Mouse (Mus musculus): Measurements from ENCODE around the gene Wdr46.
"Not testable (repeated sequence)": the region's sequence is repeated elsewhere in the genome, so short reads cannot be mapped to it uniquely, and the experiment has no call there.

Gene Wdr46

GRCm38 (mm10) chr17:33952015-33952414 is 11.6 kb downstream of the Wdr46 start:
- DNase-seq (ENCODE audit: low spot score in 2 of 2): not testable (repeated sequence)

GRCm38 (mm10) chr17:33952879-33953278 is 12.4 kb downstream of the Wdr46 start:
- no peak for DNase-seq (ENCODE audit: low spot score in 2 of 2)

GRCm38 (mm10) chr17:33953310-33953709 is 12.8 kb downstream of the Wdr46 start:
- no peak for DNase-seq (ENCODE audit: low spot score in 2 of 2)

GRCm38 (mm10) chr17:33953961-33954565 is 13.6 kb downstream of the Wdr46 start:
- no peak for DNase-seq (ENCODE audit: low spot score in 2 of 2)

- DNase-seq (ENCODE audit: low spot score in 2 of 2): peak in 1 of 2 experiments; percentile 37
These were observed 14.4 kb downstream of the Wdr46 start for GRCm38 (mm10) chr17:33954646-33955554.

GRCm38 (mm10) chr17:33955555-33956214 is 15.2 kb downstream of the Wdr46 start, which contains the start of the genes Vps52 and Rps18:
TSS of gene Vps52 (plus strand) at chr17:33955812.
TSS of gene Rps18 (minus strand) at chr17:33956001.
- DNase-seq (ENCODE audit: low spot score in 2 of 2): peak; percentile 87 to 95

GRCm38 (mm10) chr17:33956336-33956735 is 15.9 kb downstream of the Wdr46 start:
- no peak for DNase-seq (ENCODE audit: low spot score in 2 of 2)

- DNase-seq (ENCODE audit: low spot score in 2 of 2): no peak
These were observed 17.0 kb downstream of the Wdr46 start for GRCm38 (mm10) chr17:33957493-33957892.

- DNase-seq (ENCODE audit: low spot score in 2 of 2): no peak
These were observed 18.0 kb downstream of the Wdr46 start for GRCm38 (mm10) chr17:33958451-33958850.

GRCm38 (mm10) chr17:33959135-33959534 is 18.7 kb downstream of the Wdr46 start:
- DNase-seq (ENCODE audit: low spot score in 2 of 2): no peak

- DNase-seq (ENCODE audit: low spot score in 2 of 2): no peak
These were observed 19.5 kb downstream of the Wdr46 start for GRCm38 (mm10) chr17:33959948-33960347.

- no peak for DNase-seq (ENCODE audit: low spot score in 2 of 2)
These were observed 22.4 kb downstream of the Wdr46 start for GRCm38 (mm10) chr17:33962876-33963275.

- no peak for DNase-seq (ENCODE audit: low spot score in 2 of 2)
These were observed 24.8 kb downstream of the Wdr46 start for GRCm38 (mm10) chr17:33965082-33965845.

GRCm38 (mm10) chr17:33965846-33966550 is 25.5 kb downstream of the Wdr46 start:
- DNase-seq (ENCODE audit: low spot score in 2 of 2): no peak

- DNase-seq (ENCODE audit: low spot score in 2 of 2): peak; percentile 69 to 70
These were observed 28.0 kb downstream of the Wdr46 start for GRCm38 (mm10) chr17:33968489-33968888.

- DNase-seq (ENCODE audit: low spot score in 2 of 2): no peak
These were observed 28.5 kb downstream of the Wdr46 start for GRCm38 (mm10) chr17:33968927-33969326.

GRCm38 (mm10) chr17:33969394-33969793 is 28.9 kb downstream of the Wdr46 start:
- DNase-seq (ENCODE audit: low spot score in 2 of 2): no peak

GRCm38 (mm10) chr17:33972691-33973090 is 32.2 kb downstream of the Wdr46 start:
- DNase-seq (ENCODE audit: low spot score in 2 of 2): no peak

- no peak for DNase-seq (ENCODE audit: low spot score in 2 of 2)
These were observed 33.1 kb downstream of the Wdr46 start for GRCm38 (mm10) chr17:33973572-33973971.

- DNase-seq (ENCODE audit: low spot score in 2 of 2): no peak
These were observed 37.5 kb downstream of the Wdr46 start for GRCm38 (mm10) chr17:33977861-33978557.

Measured in frontal cortex, postnatal 25 days (tissue).